Mouse (Mus musculus): Measurements from ENCODE around the gene Pan3. TPM values are rescaled to one million over a fixed set of nuclear protein-coding genes. Genes with fewer than 3 reads are reported as not detected.
A peak's percentile ranks its signal among the peaks of the same experiment; 100 is the strongest.

The Pan3 gene
- polyA plus RNA-seq, 1 experiment from 2014 or later, result 39.7 TPM

DNA sequence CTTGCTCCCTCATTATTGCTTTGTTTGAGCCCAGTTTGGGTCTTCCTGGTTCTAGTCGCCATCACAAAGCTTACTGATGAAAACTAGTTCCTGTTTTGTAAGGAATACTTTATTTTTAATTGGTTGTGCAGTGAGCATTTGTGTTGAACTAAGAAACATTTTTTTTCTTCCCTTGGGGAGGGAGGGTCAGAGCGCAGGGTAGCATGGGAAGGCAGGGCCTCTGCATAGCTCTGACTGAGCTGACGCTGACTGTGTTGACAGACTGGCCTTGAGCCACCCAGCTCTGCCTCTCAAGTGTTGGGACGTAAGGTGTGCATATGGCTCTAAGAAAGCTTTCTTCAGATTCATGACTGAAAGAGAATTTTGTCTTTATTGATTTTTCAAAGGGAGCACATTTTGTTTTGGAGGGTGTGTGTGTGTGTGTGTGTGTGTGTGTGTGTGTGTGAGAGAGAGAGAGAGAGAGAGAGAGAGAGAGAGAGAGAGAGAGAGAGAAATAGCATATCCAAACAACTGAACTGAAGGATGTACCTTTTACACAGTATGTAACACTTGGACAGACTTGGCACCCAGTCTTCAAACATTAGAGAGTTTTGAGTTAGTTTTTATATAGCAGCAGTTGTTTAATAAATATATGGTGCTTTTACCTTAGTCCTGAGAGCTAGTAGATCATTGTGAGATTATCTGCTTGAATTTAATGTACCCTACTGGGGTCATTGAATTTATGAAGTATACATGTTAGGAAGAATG lies 30.0 kb downstream of the Pan3 start:
- DNase-seq (ENCODE audit: low spot score) (no peak), ATAC-seq (no peak)
- Histone ChIP-seq H3K36me3 (ENCODE audit: control insufficient read depth, insufficient read depth, low read length) (peaks cover 6% of the 10 kb centered on the region), H3K27me3 (replicated peaks; ENCODE audit: control insufficient read depth, insufficient read depth, low read length) (no peaks in the 10 kb centered on the region), H3K4me3 (ENCODE audit: low read depth, low read length) (no peak overlapping the region), H3K9me3 (replicated peaks; ENCODE audit: control insufficient read depth, low read length) (no peaks in the 10 kb centered on the region), H3K4me2 (ENCODE audit: low read length) (no peak overlapping the region), H3K4me1 (ENCODE audit: control insufficient read depth, insufficient read depth, low read length) (no peaks in the 10 kb centered on the region), H3K27ac (ENCODE audit: low read depth, low read length) (no peak overlapping the region), H3K9ac (ENCODE audit: low read length) (no peak overlapping the region)
- 38% methylated on average over 4 of the region's 4 CpGs for WGBS

DNA sequence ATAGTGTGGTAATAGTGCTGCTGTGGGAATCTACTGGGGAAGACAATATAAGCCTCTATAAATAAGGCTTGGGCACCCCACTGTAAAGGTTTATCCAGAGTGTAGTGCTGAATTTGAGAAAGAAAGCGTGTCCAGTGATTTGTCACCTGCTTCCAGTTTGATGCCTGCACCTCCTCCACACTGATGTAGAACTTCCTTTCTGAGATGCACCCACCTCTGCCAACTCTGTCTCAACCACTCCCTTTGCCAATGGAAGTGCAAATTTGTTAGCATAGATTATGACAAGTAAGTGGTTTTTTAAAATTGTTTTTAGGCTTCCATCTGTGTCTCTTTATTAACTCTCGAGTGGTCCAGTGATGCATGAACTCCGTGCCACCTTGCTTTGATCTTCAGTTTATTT lies 33.3 kb downstream of the Pan3 start:
- Histone ChIP-seq H3K27me3 (replicated peaks; ENCODE audit: control insufficient read depth, insufficient read depth, low read length) (no peaks in the 10 kb centered on the region), H3K36me3 (ENCODE audit: control insufficient read depth, insufficient read depth, low read length) (peaks cover 6% of the 10 kb centered on the region; the same call in 1 of the 2 replicates), H3K9me3 (replicated peaks; ENCODE audit: control insufficient read depth, low read length) (no peaks in the 10 kb centered on the region), H3K4me1 (ENCODE audit: control insufficient read depth, insufficient read depth, low read length) (no peaks in the 10 kb centered on the region), H3K4me2 (ENCODE audit: low read length) (no peak overlapping the region), H3K9ac (ENCODE audit: low read length) (no peak overlapping the region), H3K4me3 (ENCODE audit: low read depth, low read length) (no peak overlapping the region), H3K27ac (ENCODE audit: low read depth, low read length) (0 out of 2 replicates have a peak overlapping the region, but pooled peaks have one; percentile 14)
- ATAC-seq (no peak), DNase-seq (ENCODE audit: low spot score) (peak; percentile 7)
- WGBS, result 85% methylated on average over 3 of the region's 3 CpGs

DNA sequence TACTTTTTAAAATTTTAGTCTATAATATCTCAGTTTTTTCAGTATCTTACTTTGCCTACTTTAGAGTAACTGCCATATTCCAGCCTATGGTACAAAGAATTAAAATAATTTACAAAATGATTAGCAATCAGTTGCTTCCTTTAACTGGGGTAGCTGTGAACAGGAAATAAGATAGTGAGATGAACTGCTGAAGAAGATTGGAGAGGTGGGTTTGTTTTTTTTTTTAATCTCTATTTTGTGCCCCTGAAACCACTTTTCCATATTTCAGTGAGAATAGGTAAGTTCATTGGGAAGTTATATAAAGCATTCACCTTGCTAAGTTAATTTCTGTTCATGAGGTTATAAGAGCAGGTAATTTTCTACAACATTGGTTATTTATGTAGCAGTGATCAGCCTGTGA lies 36.4 kb downstream of the Pan3 start:
- H3K27me3 ChIP-seq (replicated peaks; ENCODE audit: control insufficient read depth, insufficient read depth, low read length), result no peaks in the 10 kb centered on the region
- no peaks in the 10 kb centered on the region for H3K4me1 ChIP-seq (ENCODE audit: control insufficient read depth, insufficient read depth, low read length)
- no peak overlapping the region for H3K27ac ChIP-seq (ENCODE audit: low read depth, low read length)
- DNase-seq (ENCODE audit: low spot score), result no peak
- no peak overlapping the region for H3K4me3 ChIP-seq (ENCODE audit: low read depth, low read length)
- no peaks in the 10 kb centered on the region for H3K9me3 ChIP-seq (replicated peaks; ENCODE audit: control insufficient read depth, low read length)
- no peak overlapping the region for H3K9ac ChIP-seq (ENCODE audit: low read length)
- peaks cover 5% of the 10 kb centered on the region; the same call in 1 of the 2 replicates for H3K36me3 ChIP-seq (ENCODE audit: control insufficient read depth, insufficient read depth, low read length)
- no peak overlapping the region for H3K4me2 ChIP-seq (ENCODE audit: low read length)
- ATAC-seq, result no peak

DNA sequence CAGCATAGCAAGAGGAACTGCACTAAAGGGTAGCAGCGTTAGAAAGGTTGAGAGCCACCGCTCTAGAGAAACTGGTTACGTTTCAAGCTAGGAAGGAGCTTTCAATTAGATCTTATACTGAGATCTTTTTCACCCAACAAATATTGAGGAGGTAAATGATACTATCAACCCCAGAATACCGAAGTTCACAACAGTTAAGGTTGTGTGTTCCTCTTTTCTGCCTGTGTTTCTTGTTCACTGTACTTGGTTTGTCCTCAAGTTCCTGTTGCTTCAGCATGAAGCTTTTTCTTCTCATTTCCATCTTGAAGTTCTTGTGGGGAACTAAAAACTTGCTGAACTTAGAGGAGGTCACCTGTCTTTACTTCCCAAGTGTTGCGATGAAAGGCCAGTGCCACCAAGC lies 41.2 kb downstream of the Pan3 start:
- Histone ChIP-seq H3K9me3 (replicated peaks; ENCODE audit: control insufficient read depth, low read length) (no peaks in the 10 kb centered on the region), H3K4me3 (ENCODE audit: low read depth, low read length) (no peak overlapping the region), H3K4me1 (ENCODE audit: control insufficient read depth, insufficient read depth, low read length) (no peaks in the 10 kb centered on the region), H3K27ac (ENCODE audit: low read depth, low read length) (no peak overlapping the region), H3K27me3 (replicated peaks; ENCODE audit: control insufficient read depth, insufficient read depth, low read length) (no peaks in the 10 kb centered on the region), H3K4me2 (ENCODE audit: low read length) (no peak overlapping the region), H3K36me3 (ENCODE audit: control insufficient read depth, insufficient read depth, low read length) (peaks cover 5% of the 10 kb centered on the region; the same call in 1 of the 2 replicates), H3K9ac (ENCODE audit: low read length) (no peak overlapping the region)
- ATAC-seq, result no peak
- 95% methylated on average over 5 of the region's 5 CpGs for WGBS
- no peak for DNase-seq (ENCODE audit: low spot score)

DNA sequence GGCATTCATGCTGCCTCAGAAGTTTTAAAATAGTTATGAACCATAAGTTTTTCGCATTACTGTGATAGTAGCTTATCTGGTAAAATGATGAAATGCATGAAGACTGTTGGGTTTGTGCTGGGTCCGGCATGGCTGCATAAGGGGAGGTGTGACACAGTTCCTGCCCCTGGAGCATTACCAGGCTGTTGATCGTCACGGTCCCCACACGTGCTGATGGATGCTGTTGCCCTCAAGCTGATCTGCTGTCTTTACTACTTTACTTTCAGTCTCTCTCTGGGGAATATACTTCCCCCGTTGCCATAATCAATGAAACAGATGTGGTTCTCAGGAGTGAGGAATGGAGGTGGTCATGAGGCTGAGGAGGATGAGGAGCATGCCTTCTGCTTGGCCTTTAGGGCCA lies 43.1 kb downstream of the Pan3 start:
- H3K4me3 ChIP-seq (ENCODE audit: low read depth, low read length), result no peak overlapping the region
- no peaks in the 10 kb centered on the region for H3K27me3 ChIP-seq (replicated peaks; ENCODE audit: control insufficient read depth, insufficient read depth, low read length)
- H3K9me3 ChIP-seq (replicated peaks; ENCODE audit: control insufficient read depth, low read length), result no peaks in the 10 kb centered on the region
- H3K27ac ChIP-seq (ENCODE audit: low read depth, low read length), result no peak overlapping the region
- H3K4me1 ChIP-seq (ENCODE audit: control insufficient read depth, insufficient read depth, low read length), result no peaks in the 10 kb centered on the region
- no peak overlapping the region for H3K4me2 ChIP-seq (ENCODE audit: low read length)
- WGBS, result 91% methylated on average over 6 of the region's 6 CpGs
- DNase-seq (ENCODE audit: low spot score) (no peak), ATAC-seq (no peak)
- no peaks in the 10 kb centered on the region for H3K36me3 ChIP-seq (ENCODE audit: control insufficient read depth, insufficient read depth, low read length)
- no peak overlapping the region for H3K9ac ChIP-seq (ENCODE audit: low read length)

DNA sequence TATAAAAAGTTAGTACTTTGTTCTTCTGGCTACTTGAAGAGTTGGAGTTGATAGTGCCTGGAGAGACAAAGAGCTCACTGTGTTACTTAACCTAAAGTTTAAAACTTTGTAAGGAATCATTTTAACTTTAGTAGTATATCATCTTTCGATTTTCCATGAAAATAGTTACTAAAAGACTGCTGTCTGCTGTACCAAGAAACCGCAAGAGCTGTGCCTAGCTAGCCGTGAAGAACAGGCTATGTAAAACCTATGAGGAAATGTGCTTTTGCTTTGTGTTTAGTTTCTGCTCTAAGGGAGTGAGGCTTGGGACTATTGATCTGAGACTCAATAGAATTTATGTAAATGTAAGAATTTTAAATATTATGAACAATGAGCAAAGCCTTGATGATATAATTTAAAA lies 43.9 kb downstream of the Pan3 start:
- Histone ChIP-seq H3K4me3 (ENCODE audit: low read depth, low read length) (no peak overlapping the region), H3K9me3 (replicated peaks; ENCODE audit: control insufficient read depth, low read length) (no peaks in the 10 kb centered on the region), H3K36me3 (ENCODE audit: control insufficient read depth, insufficient read depth, low read length) (no peaks in the 10 kb centered on the region), H3K27me3 (replicated peaks; ENCODE audit: control insufficient read depth, insufficient read depth, low read length) (no peaks in the 10 kb centered on the region), H3K27ac (ENCODE audit: low read depth, low read length) (no peak overlapping the region), H3K4me1 (ENCODE audit: control insufficient read depth, insufficient read depth, low read length) (no peaks in the 10 kb centered on the region), H3K9ac (ENCODE audit: low read length) (no peak overlapping the region), H3K4me2 (ENCODE audit: low read length) (no peak overlapping the region)
- WGBS, result 93% methylated on average over 3 of the region's 3 CpGs
- ATAC-seq (no peak), DNase-seq (ENCODE audit: low spot score) (no peak)

DNA sequence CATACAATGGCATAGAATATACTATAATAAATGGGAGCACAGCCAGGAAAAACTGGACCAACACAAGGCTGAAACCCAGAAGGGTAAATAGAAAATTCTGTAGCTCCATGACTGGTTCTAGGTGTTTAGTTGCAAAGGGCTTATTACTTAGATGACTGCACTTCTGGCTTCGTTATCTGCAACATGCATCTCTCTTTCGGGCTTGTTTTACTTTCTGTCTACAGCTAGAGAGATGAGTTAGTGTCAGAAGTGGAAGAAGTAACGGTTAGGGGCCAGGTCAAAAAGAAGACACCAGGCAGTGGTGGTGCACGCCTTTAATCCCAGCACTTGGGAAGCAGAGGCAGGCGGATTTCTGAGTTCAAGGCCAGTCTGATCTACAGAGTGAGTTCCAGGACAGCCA lies 46.1 kb downstream of the Pan3 start:
- no peaks in the 10 kb centered on the region for H3K27me3 ChIP-seq (replicated peaks; ENCODE audit: control insufficient read depth, insufficient read depth, low read length)
- 89% methylated on average over 5 of the region's 5 CpGs for WGBS
- no peak overlapping the region for H3K4me2 ChIP-seq (ENCODE audit: low read length)
- no peak overlapping the region for H3K4me3 ChIP-seq (ENCODE audit: low read depth, low read length)
- H3K9ac ChIP-seq (ENCODE audit: low read length), result no peak overlapping the region
- no peak for DNase-seq (ENCODE audit: low spot score)
- no peaks in the 10 kb centered on the region for H3K4me1 ChIP-seq (ENCODE audit: control insufficient read depth, insufficient read depth, low read length)
- H3K36me3 ChIP-seq (ENCODE audit: control insufficient read depth, insufficient read depth, low read length), result 0 out of 2 replicates have a peak, but pooled peaks cover 3% of the 10 kb centered on the region
- H3K9me3 ChIP-seq (replicated peaks; ENCODE audit: control insufficient read depth, low read length), result no peaks in the 10 kb centered on the region
- no peak for ATAC-seq
- H3K27ac ChIP-seq (ENCODE audit: low read depth, low read length), result no peak overlapping the region

DNA sequence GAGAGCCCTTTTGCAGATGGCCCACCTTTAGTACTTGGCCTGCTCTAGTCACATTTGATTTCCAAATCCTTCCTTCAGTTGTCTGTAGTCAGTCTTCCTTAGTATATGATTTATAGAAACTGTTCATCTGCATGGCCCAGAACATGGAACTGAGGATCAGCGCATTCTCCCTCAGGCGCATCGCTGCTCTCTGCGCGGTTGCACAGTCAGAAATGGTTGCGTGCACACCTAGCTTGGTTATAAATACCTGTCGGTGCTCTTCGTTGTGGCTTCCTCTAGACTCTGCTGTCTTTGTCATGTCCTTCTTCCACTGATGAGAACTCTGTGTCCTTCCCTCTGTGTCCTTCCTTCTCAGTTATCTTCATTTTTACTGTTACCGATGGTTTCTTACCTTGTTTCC lies 47.1 kb downstream of the Pan3 start:
- 97% methylated on average over 9 of the region's 9 CpGs for WGBS

DNA sequence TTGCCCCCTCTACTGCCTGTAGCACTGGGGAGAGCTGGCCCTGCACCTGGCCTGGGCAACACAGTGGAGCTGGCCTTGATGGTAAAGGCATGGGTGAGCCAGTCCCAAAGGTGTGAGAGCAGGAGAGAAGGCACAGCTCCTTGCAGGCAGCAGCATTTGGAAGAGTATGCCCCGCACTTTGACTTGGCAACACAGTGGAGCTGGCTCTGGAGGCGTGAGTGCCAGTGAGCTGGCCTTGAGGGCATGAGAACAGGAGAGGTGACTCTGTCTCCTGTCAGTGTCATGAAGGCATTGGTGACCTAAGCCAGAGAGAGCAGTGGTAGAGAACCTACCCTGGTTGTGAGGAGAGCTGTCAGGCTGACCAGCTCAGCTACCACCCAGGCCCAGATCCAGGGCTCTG lies 49.4 kb downstream of the Pan3 start:
- Histone ChIP-seq H3K27me3 (replicated peaks; ENCODE audit: control insufficient read depth, insufficient read depth, low read length) (no peaks in the 10 kb centered on the region), H3K4me2 (ENCODE audit: low read length) (no peak overlapping the region), H3K9me3 (replicated peaks; ENCODE audit: control insufficient read depth, low read length) (no peaks in the 10 kb centered on the region), H3K4me1 (ENCODE audit: control insufficient read depth, insufficient read depth, low read length) (no peaks in the 10 kb centered on the region), H3K27ac (ENCODE audit: low read depth, low read length) (no peak overlapping the region), H3K9ac (ENCODE audit: low read length) (no peak overlapping the region), H3K4me3 (ENCODE audit: low read depth, low read length) (no peak overlapping the region), H3K36me3 (ENCODE audit: control insufficient read depth, insufficient read depth, low read length) (0 out of 2 replicates have a peak, but pooled peaks cover 3% of the 10 kb centered on the region)
- WGBS, result 98% methylated on average over 2 of the region's 2 CpGs
- ATAC-seq, result no peak
- DNase-seq (ENCODE audit: low spot score), result no peak

More for the DNA sequence above, 47.1 kb downstream of the Pan3 start:
- Histone ChIP-seq H3K4me1 (ENCODE audit: control insufficient read depth, insufficient read depth, low read length) (no peaks in the 10 kb centered on the region), H3K4me2 (ENCODE audit: low read length) (no peak overlapping the region), H3K9me3 (replicated peaks; ENCODE audit: control insufficient read depth, low read length) (no peaks in the 10 kb centered on the region), H3K4me3 (ENCODE audit: low read depth, low read length) (no peak overlapping the region), H3K27me3 (replicated peaks; ENCODE audit: control insufficient read depth, insufficient read depth, low read length) (no peaks in the 10 kb centered on the region), H3K27ac (ENCODE audit: low read depth, low read length) (no peak overlapping the region), H3K36me3 (ENCODE audit: control insufficient read depth, insufficient read depth, low read length) (0 out of 2 replicates have a peak, but pooled peaks cover 3% of the 10 kb centered on the region), H3K9ac (ENCODE audit: low read length) (no peak overlapping the region)
- no peak for DNase-seq (ENCODE audit: low spot score)
- ATAC-seq, result no peak
